Mouse (Mus musculus): Measurements from ENCODE around the gene Tbc1d24.

Gene Tbc1d24

DNA sequence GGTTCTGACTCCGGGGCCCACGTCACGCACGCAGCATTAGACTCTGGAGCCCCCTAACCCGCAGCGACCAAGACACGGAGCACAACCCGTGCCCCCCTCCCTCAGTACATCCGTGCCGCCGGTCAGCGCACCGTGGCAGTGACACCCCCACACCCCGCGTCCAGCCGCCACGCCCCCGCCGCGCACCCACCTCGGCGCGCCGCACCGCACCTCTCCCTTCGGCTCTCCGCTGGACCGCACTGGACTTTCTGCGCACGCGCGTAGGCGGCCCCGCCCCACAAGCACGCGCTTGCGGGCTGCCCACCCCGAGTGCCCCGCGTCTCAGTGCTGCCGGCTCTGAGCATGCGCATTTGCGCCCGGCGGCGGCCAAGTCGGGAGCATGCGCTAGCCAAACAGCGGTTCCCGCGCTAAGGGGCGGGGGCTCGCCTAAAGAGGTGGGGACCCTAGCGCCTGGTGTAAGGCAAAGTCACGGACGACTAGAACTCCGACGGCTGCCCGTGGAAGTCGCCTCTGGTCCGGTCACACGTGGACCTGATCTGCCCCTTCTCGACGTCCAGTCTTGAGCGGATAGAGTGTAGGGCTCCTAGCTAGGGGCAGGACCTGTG, at the start of gene Tbc1d24:
Tbc1d24 (minus strand) TSS at position 279 of the 605 bp plus-strand sequence.
- peak; percentile 49 for ATAC-seq (ENCODE audit: insufficient number of reproducible peaks, low FRiP score, low TSS enrichment)

DNA sequence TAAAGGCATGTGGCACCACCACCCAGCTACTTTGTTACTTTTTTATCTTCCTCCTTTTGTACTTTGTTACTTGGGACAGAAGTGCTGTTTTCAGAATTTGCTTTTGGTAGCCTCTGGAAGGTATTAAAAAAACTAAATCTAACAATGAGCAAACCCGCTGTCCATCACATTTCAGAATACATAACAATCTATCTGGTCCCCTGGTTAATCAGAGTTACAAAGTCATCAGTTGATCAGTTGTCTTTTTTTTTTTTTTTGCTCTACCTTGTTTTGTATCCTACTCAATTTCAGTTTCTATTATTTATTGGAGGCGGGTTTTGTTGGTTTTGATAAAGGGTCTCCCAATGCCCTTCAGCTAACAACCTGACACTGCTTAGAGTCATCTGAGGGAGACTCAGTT, 47.0 kb upstream of the Tbc1d24 start:
- no peak for ATAC-seq (ENCODE audit: insufficient number of reproducible peaks, low FRiP score, low TSS enrichment)

DNA sequence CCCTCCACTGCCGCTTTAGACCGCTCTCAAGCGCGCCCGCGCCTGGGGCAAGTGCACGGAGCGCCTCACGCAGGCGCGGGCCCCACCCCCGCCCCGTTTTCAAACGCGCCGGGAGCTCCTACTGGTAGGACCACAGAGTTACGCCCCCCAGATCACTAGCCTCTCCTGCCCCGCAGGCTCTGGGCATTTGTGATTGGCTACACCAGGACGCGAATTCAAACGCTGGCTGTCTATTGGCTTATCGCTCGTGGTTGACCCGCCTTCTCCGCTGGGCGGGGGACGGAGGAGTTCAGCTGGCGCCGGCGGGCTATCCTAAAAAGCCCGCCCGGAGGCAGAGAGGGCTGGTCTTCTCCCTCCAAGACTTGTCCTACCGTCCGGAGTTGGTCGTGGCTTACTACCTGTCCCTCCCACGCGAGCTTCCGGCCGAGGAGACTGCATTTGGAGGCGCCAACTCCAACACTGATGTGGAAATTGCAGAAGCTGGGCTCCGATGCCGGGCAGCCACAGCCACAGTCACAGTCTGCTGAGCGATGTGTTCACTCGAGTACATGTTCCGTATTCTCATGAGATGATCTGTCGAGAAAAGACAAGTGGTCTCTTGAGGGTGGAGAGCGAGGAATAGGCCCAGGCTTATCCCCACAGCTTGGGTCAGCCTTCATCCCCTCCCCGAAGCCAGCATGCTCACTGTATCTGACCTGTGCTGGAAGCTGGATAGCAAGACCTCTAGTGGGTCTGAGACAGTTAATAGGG, 46.1 kb upstream of the Tbc1d24 start, which contains the start of gene Ccnf:
Ccnf (minus strand) TSS at position 165 of the 750 bp plus-strand sequence.
- ATAC-seq (ENCODE audit: insufficient number of reproducible peaks, low FRiP score, low TSS enrichment) = peak; percentile 100

DNA sequence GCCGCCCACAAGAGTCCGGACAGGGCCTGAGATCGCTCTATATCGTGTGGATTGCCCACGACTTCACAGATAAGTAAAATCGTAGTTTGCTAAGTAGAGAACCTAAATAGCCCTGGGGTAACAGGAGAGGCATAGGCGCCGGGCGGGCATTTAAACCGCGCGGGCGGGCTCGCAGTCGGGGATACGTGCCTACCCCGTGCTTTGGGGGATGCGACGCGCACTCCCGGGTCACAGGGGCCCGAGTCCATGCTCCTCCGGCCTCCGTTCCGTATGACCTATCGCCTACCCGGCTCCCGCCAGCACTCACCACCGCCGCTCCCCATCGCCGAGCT, 45.6 kb upstream of the Tbc1d24 start:
- ATAC-seq (ENCODE audit: insufficient number of reproducible peaks, low FRiP score, low TSS enrichment) = no peak; the same call in 1 of the 2 replicates

DNA sequence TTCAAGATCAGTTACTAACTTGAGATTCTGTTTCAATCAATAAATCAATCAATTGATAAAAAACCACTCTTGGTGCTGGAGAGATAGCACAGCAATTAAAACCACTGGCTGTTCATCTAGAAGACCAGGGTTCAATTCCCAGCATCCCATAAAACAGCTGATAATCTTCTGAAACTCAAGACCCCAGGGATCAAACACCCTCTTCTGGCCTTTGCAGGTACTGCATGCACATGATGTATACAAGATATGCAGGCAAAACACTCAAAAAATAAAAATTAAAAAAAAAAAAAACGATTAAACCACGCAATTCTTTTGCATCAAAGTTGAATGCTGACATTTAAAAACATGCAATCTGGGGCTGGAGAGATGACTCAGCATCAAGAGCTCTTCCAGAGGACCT, 43.3 kb upstream of the Tbc1d24 start:
- no peak for ATAC-seq (ENCODE audit: insufficient number of reproducible peaks, low FRiP score, low TSS enrichment)

DNA sequence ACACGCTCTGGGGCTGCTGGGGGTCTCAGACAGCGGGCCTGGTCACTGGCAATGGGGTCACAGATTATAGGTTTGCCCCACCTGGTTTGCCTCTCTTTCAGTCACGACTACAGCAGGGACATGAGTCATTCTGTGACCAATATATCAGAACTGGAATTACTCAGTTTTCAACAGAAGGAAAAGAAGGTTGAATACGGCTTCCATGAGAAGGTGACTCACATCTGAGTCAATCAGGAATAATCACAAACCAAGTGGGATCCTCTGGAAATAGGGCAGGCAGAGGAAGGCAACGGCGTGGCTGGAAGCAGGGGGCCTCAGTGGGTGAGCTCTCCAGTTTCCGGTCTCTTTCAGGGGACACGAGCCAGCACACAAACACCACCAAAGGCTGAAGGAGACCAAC, 38.7 kb upstream of the Tbc1d24 start:
- no peak for ATAC-seq (ENCODE audit: insufficient number of reproducible peaks, low FRiP score, low TSS enrichment)

DNA sequence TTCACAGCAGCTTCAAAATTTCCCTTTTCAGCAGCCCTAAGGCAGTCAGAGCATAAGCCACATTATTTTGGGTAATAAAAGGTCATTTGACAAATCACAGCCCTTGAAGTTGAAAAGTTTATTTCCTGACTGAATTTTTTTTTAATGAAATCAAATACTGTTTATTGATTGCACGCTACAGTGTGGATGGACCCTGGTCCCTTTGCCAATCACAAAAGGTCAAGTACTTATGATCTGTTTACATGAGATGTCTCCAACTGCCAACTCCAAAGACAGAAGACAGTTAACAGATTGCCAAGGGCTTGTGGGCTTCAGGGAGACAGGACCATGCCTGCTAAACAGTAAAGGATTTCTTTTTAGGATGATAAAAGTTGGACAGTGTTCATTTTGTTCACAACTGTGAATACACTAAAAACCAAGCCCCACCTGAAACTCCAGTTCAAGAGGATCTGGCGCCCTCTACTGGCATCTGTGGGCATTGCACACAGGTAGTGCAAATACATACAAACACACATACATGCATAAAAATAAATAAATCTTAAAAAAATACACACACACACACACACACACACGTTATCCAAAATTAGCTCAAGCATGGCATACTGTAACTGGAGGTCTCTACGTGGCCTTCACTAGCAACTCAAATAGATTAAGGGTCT, 38.1 kb upstream of the Tbc1d24 start:
- no peak for ATAC-seq (ENCODE audit: insufficient number of reproducible peaks, low FRiP score, low TSS enrichment)

DNA sequence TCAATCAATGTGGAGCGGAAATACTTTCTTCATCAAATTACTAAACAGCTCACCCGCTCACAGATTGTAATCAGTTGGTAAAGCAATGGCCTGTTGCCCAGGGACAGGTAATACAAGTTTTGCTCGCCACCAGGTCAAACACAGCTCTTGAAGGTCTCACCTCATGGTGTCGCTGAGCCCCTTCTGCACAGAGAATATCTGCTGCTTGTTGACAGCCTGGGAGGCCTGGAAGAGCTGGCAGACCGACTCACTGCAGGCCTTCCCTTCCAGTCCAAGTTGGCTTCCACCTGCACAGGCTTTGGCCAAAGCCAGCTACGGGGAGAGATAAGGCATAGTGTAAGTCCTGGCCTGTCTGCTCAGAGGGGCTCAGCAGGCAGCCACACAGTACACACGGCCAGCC, 31.6 kb upstream of the Tbc1d24 start:
- peak; percentile 66; the same call in 1 of the 2 replicates for ATAC-seq (ENCODE audit: insufficient number of reproducible peaks, low FRiP score, low TSS enrichment)

DNA sequence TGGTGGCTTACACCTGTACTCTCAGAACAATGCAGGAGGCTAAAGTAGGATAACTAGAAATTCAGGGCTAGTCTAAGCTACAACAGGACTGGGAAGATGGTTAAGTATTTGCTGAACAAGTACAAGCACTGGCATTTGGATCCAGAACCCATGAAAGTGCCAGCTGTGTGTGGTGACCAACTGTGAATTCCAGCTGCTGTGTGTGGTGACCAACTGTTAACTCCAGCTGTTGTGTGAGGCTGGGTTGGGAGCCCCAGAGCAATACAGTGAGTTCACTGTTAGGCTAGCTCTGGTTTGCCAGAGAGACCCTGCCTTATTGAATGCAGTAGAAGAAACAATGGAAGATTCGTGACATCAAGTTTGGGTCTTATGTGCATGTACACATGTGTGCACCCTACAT, 31.1 kb upstream of the Tbc1d24 start:
- ATAC-seq (ENCODE audit: insufficient number of reproducible peaks, low FRiP score, low TSS enrichment) = no peak

DNA sequence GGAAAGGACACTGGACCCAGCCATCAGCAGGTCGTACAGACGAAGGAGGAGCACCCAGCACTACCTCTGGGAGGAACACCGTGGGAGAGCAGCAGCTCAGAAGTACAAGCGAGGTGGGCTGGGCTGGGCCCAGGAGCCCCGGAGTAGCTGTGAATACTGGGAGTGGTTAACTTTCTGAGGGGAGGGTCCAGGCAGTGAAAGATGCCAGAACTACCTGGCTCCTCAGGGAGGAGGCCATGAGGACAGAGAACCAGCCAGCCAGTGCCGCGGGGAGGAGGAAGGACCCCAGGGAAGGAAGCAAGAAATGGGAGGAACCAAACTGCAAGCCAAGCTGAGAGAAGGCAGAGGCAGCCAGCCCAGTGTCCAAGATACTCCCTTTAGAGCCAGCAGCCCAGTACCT, 22.6 kb upstream of the Tbc1d24 start:
- ATAC-seq (ENCODE audit: insufficient number of reproducible peaks, low FRiP score, low TSS enrichment) = no peak

DNA sequence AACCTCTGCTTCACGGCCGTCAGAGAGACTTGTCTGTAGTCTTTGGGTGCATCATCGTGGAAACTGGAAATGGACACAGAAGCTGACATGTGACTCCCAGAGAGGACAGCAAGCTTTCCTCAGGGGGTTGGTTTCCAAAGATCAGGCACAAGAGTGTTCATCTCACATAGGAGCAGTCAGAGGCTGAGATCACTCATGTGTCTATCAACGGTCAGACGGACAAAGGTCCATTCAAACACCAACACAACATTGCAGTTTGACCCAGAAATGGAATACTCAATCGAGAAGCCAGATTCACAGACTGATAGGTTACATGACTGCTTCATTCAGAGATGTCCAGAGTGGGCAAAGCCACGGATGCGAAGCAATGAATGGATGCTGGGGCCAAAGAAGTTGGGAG, 21.4 kb upstream of the Tbc1d24 start:
- no peak for ATAC-seq (ENCODE audit: insufficient number of reproducible peaks, low FRiP score, low TSS enrichment)

DNA sequence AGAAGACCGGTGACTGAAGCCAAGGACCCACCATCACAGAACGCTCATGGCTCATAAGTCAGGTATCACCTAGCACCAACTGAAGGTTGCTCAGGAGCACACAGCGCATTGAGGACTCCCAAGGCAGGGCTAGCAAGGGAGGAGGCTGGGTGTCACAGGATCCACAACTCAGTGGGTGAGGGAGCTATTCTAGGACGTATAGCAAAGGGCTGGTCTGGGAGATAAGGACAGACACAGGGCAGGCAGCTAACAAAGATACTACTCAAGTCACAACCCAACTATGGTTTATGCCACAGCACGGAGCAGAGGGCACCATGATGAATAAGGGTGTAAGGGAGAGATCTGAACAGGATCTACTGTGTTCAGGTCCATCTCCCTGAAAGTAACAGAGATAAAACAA, 20.5 kb upstream of the Tbc1d24 start:
- ATAC-seq (ENCODE audit: insufficient number of reproducible peaks, low FRiP score, low TSS enrichment) = no peak

DNA sequence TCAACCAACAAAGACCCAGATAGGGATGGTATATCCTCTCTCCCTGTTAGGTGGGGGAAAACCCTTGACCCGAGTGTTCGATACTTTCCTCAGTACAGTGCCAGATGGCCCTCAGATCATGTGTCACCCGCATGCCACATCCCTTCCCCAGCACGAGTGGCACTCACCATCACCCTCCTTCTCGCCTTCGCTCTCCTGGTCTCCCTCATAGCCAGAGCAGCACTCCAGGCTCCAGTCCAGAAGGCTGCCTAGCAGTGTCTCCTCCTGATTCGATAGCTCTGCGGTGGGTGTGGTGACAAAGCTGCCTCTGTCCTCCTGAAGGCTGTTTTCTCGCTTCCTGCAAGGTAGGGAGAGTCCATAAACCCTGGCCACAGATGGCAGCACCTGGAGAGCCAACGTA, 19.4 kb upstream of the Tbc1d24 start:
- no peak for ATAC-seq (ENCODE audit: insufficient number of reproducible peaks, low FRiP score, low TSS enrichment)

DNA sequence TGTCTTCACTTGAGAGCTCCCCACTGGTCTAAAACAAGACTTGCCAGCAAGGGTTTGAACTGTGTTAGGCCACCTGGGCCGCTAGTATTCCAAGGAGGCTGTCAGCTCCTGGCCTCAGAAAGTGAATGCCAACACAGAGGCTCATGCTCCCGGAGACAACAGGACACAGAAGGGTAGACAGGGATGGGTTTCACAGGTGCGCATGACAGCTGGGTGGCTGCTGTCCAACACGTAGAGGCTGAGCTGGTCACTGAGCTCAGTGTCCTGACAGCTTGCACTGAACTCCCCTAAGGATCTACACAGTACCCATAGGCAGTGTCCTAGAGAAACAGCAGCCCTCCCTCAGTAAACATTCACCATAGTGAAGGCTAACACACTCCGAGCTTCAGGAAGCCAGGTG, 18.2 kb upstream of the Tbc1d24 start:
- no peak for ATAC-seq (ENCODE audit: insufficient number of reproducible peaks, low FRiP score, low TSS enrichment)

DNA sequence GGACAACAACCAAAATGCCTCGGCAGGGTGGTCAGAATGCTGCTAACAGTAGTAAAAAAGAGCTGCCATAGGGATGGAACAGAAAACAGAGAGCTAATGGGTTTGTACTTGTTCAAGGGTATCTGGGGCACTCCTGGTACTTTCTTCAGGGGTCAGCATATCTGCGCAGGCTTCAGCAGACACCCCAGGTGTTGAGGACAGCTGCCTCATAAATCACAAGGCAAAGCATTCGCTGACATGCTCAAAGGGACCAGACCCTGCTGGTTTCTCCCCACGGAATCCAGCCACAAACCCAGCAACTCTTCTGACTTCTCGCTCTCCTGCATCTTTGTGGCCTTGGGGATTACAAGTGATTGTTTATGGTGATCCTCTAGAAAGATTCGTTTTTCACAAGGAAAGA, 17.3 kb upstream of the Tbc1d24 start:
- no peak for ATAC-seq (ENCODE audit: insufficient number of reproducible peaks, low FRiP score, low TSS enrichment)

DNA sequence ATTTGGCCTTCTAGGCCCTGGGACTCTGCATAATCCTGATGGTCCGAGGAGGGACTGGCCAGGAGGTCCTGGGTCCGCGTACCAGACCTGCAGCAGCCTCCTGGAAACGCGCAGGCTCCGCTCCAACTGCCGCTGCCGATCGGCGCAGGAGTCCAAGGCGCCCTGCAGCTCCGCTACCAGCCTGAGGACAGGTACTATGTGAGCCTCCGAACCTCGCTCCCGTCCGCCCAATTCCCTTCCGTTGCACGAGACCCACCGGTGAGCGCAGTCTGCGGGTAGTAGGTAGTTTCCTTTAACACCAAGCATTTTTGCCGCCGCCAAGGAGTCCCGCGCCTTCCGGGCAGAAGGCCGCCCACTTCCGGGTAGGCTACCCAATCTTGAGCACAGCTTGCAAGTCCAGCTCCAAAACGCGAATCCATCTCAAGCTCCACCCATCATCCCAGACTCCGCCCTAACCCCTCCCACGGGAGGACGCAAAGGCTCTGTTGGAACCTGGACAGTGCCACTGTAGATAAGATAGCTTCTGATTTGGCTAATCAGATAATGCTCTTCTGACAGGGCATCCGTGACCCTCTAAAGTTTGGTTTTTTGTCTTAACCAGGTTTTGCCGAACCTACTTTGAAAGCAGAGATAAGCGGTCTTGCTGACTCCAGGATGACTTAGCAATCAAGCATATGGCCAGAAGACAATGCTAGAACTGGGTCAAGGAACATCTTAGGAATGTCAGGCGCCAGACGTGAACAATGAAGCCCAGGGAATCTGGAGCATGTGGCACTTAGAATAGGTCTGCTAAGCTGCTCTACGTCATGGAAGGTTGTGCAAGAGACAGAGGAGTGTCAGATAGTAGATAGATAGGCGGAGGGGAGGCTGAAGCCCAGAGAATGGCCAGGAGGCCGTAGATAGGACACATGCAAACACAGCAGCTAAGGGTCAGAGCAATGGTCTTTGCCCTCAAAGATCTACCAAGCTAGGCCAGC, 15.4 kb upstream of the Tbc1d24 start, which contains the start of gene Tedc2:
Tedc2 (minus strand) TSS at position 417 of the 977 bp plus-strand sequence.
- ATAC-seq (ENCODE audit: insufficient number of reproducible peaks, low FRiP score, low TSS enrichment) = peak; percentile 95

DNA sequence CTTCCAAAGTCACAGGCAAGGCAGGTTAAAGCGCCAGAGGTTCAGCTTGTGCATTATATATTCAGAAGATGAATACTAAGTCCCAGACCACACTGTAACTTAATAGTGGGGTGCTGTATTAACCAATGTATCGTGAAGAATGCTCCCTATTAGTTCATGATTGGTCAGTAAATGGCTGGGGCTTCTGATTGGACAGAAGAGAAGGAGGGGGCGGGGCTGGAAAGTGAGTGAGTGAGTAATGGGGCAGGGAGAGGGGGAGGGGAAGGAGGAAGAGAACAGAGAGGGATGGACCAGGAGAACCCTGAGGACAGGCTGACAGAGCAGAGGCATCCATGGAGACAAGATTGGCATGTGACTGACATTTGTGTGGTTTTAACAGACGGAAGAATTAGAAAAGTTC, 11.5 kb upstream of the Tbc1d24 start:
- ATAC-seq (ENCODE audit: insufficient number of reproducible peaks, low FRiP score, low TSS enrichment) = no peak

DNA sequence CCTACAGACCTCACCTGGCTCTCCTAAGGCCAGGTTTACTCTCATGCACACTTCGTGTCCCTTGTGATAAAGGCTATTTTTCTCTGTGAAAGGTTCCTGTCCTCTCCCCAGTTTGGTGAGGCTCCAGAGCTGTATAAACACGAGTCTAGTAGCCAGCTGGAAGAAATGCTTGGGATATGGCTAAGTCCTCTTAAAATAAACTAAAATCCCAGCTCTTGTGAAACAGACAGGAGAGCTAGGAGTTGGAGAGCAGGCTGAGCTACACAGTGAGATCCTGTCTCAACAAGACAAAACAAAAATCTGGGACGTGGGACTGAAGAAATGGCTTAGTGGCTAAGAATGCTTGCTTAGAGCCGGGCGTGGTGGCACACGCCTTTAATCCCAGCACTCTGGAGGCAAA, 7.8 kb upstream of the Tbc1d24 start:
- no peak for ATAC-seq (ENCODE audit: insufficient number of reproducible peaks, low FRiP score, low TSS enrichment)

DNA sequence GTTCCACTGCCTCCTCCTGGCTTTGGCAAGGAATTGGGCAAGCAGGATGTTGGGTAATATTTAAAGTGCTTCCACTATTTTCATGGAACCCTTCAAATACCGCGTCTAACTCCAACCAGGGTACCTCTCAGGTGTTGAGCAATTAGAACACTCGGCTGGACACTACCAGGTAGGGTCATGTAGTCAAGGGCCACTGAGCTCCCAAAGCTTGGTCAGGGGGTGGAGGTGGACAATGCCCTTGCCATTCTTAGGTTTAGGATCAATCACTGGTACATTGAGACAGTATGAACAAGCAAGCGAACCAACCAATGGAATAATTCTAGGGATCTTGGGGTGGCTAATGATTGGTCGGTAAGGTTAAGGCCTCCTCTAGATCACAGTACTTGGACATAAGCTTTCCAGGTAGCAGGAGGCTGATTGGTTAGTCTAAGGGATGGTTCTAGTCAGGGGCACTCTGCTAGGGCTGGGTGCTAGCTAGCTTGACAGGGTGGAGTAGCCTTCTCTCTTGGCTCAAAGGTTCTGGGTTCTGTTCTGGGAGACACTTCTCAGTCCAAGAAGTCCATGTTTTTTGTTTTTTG, 7.2 kb upstream of the Tbc1d24 start:
- ATAC-seq (ENCODE audit: insufficient number of reproducible peaks, low FRiP score, low TSS enrichment) = no peak
